Mouse (Mus musculus): ENCODE data around the gene Hsph1. TPM values are rescaled to one million over a fixed set of nuclear protein-coding genes. Genes with fewer than 3 reads are reported as not detected.

Hsph1 gene
- polyA plus RNA-seq, 1 experiment = 38.0 TPM

- no peak overlapping the region for H3K4me2 ChIP-seq (ENCODE audit: low read depth)
- no peak overlapping the region for H3K4me3 ChIP-seq
- H3K27me3 ChIP-seq (ENCODE audit: control insufficient read depth, insufficient read depth, insufficient read length) = no peaks in the 10 kb centered on the region
- no peaks in the 10 kb centered on the region for H3K36me3 ChIP-seq (ENCODE audit: control insufficient read depth, insufficient read depth)
- no peak for TF ChIP-seq TCF3 (IDR thresholded peaks at IDR 0.05; ENCODE audit: insufficient read length, low read depth)
- TF ChIP-seq USF1 (IDR thresholded peaks at IDR 0.05; ENCODE audit: low read depth) = no peak
- no peak for TF ChIP-seq TCF12 (IDR thresholded peaks at IDR 0.05; ENCODE audit: insufficient read depth, poor library complexity, severe bottlenecking)
- no peak for TF ChIP-seq MYOG (IDR thresholded peaks at IDR 0.05; ENCODE audit: control insufficient read depth in 1 of 3, insufficient read depth in 1 of 3, insufficient read length in 2 of 3, low read depth in 2 of 3)
- TF ChIP-seq CEBPB (IDR thresholded peaks at IDR 0.05; ENCODE audit: insufficient read depth, poor library complexity, severe bottlenecking) = no peak
- no peak for TF ChIP-seq MAX (IDR thresholded peaks at IDR 0.05; ENCODE audit: low read depth)
- TF ChIP-seq E2F4 (IDR thresholded peaks at IDR 0.05; ENCODE audit: insufficient read depth) = no peak
- TF ChIP-seq POLR2A (IDR thresholded peaks at IDR 0.05; ENCODE audit: insufficient read length, low read depth) = no peak
- no peak for TF ChIP-seq POLR2AphosphoS2 (IDR thresholded peaks at IDR 0.05; ENCODE audit: insufficient read length, low read depth)
- TF ChIP-seq MYOD1 (IDR thresholded peaks at IDR 0.05; ENCODE audit: control insufficient read depth in 1 of 3, insufficient read length in 2 of 3, low read depth in 2 of 3) = no peak
- no peak for TF ChIP-seq SRF (IDR thresholded peaks at IDR 0.05; ENCODE audit: control insufficient read depth, insufficient read length, low read depth)
- no peak for TF ChIP-seq REST (IDR thresholded peaks at IDR 0.05; ENCODE audit: insufficient read depth, insufficient read length)
- H3K79me2 ChIP-seq (ENCODE audit: control insufficient read depth, insufficient read depth) = no peaks in the 10 kb centered on the region
- no peak overlapping the region for H3ac ChIP-seq (ENCODE audit: control insufficient read depth, insufficient read length)
Observed at GRCm38 (mm10) chr5:149566957-149567356, 69.2 kb downstream of the Hsph1 start.

- no peak for TF ChIP-seq MYOD1 (IDR thresholded peaks at IDR 0.05; ENCODE audit: control insufficient read depth in 1 of 3, insufficient read length in 2 of 3, low read depth in 2 of 3)
- TF ChIP-seq USF1 (IDR thresholded peaks at IDR 0.05; ENCODE audit: low read depth) = no peak
- no peak overlapping the region for H3K4me3 ChIP-seq
Observed at GRCm38 (mm10) chr5:149566026-149566425, 70.2 kb downstream of the Hsph1 start.

More at GRCm38 (mm10) chr5:149566026-149566425, 70.2 kb downstream of the Hsph1 start:
- no peaks in the 10 kb centered on the region for H3K79me2 ChIP-seq (ENCODE audit: control insufficient read depth, insufficient read depth)
- no peaks in the 10 kb centered on the region for H3K36me3 ChIP-seq (ENCODE audit: control insufficient read depth, insufficient read depth)
- no peak overlapping the region for H3ac ChIP-seq (ENCODE audit: control insufficient read depth, insufficient read length)
- H3K4me2 ChIP-seq (ENCODE audit: low read depth) = no peak overlapping the region
- H3K27me3 ChIP-seq (ENCODE audit: control insufficient read depth, insufficient read depth, insufficient read length) = no peaks in the 10 kb centered on the region

Other genes starting within 250 kb of the Hsph1 start
- gene Medag, start 224.6 kb downstream of the Hsph1 start, polyA plus RNA-seq (2012; fragmentation: generic; extraction: Trizol) = 0.61 TPM
- 0.56 TPM for gene Tex26, start 196.7 kb downstream of the Hsph1 start, polyA plus RNA-seq (2012; fragmentation: generic; extraction: Trizol)
- gene Wdr95, start 107.7 kb downstream of the Hsph1 start, polyA plus RNA-seq (2012; fragmentation: generic; extraction: Trizol) = 0.07 TPM
- gene B3glct, start 41.9 kb upstream of the Hsph1 start, polyA plus RNA-seq (2012; fragmentation: generic; extraction: Trizol) = 4.6 TPM